Mouse (Mus musculus) embryonic fibroblast, embryonic 13.5 days (primary cell): Measurements from ENCODE around the gene Gcn1l1. TPM values are rescaled to one million over a fixed set of nuclear protein-coding genes. Genes with fewer than 3 reads are reported as not detected.

Source experiments
- H3K27ac ChIP-seq: 2 replicates; pipeline ENCODE4 v1.5.1; 2012; ENCODE audit warnings: low read length, control low read depth, inconsistent platforms; ENCODE audit not compliant: insufficient read depth
- H3K4me1 ChIP-seq: 2 replicates; pipeline ENCODE4 v1.6.1; 2011; ENCODE audit warnings: low read length; ENCODE audit not compliant: control insufficient read depth, insufficient read depth
- H3K4me3 ChIP-seq: 2 replicates; pipeline ENCODE4 v1.5.1; 2011; ENCODE audit warnings: mild to moderate bottlenecking, control low read depth, low read length; ENCODE audit not compliant: insufficient read depth
- CTCF ChIP-seq: IDR thresholded peaks from 2 replicates; pipeline ENCODE4 v1.5.1; 2011; ENCODE audit warnings: mild to moderate bottlenecking, control low read depth, low read length, moderate library complexity, borderline replicate concordance; ENCODE audit not compliant: insufficient read depth
- POLR2A ChIP-seq: IDR thresholded peaks from 2 replicates; pipeline ENCODE4 v1.6.1; 2011; ENCODE audit warnings: low read depth, mild to moderate bottlenecking, control low read depth, low read length, moderate library complexity
- polyA plus RNA-seq: library from polyadenylated mRNA; stranded (reverse); fragments of >200 nt; gene quantifications from 2 replicates; pipeline ENCODE4 v1.2.4, GENCODE M21; 2011; ENCODE audit warnings: low read depth; ENCODE audit not compliant: missing spikeins, insufficient read length

Gene Gcn1l1
- polyA plus RNA-seq, 1 experiment: 39.5 TPM

GRCm38 (mm10) chr5:115630291-115630690 lies 65.2 kb downstream of the Gcn1l1 start:
- TF ChIP-seq CTCF (no peak), POLR2A (no peak)
- Histone ChIP-seq H3K4me3 (peak overlapping the region; percentile 69), H3K4me1 (no peaks in the 10 kb centered on the region; the same call in none of the 2 replicates), H3K27ac (no peak overlapping the region)

- Histone ChIP-seq H3K4me1 (no peaks in the 10 kb centered on the region; the same call in none of the 2 replicates), H3K4me3 (peak within 1 kb of the TSS; percentile 79), H3K27ac (peak within 1 kb of the TSS; percentile 76)
- peak; percentile 80 for TF ChIP-seq POLR2A
- TF ChIP-seq CTCF: no peak
Measured at GRCm38 (mm10) chr5:115631505-115632357, 66.7 kb downstream of the Gcn1l1 start, which contains the start of gene Rab35. Gene Rab35 (plus strand): TSS chr5:115631908.

- Histone ChIP-seq H3K27ac (no peak overlapping the region), H3K4me3 (peak overlapping the region; percentile 79), H3K4me1 (no peaks in the 10 kb centered on the region; the same call in none of the 2 replicates)
- no peak for TF ChIP-seq POLR2A
- TF ChIP-seq CTCF: no peak
Measured at GRCm38 (mm10) chr5:115632358-115632714, 67.3 kb downstream of the Gcn1l1 start.

- TF ChIP-seq POLR2A (no peak), CTCF (no peak)
- Histone ChIP-seq H3K27ac (no peak overlapping the region), H3K4me3 (peak overlapping the region; percentile 79), H3K4me1 (no peaks in the 10 kb centered on the region; the same call in none of the 2 replicates)
Measured at GRCm38 (mm10) chr5:115633060-115633459, 68.0 kb downstream of the Gcn1l1 start.

- Histone ChIP-seq H3K27ac (no peak overlapping the region), H3K4me3 (no peak overlapping the region), H3K4me1 (no peaks in the 10 kb centered on the region; the same call in none of the 2 replicates)
- no peak for TF ChIP-seq POLR2A
- no peak for TF ChIP-seq CTCF
Measured at GRCm38 (mm10) chr5:115634046-115634445, 69.0 kb downstream of the Gcn1l1 start.

- TF ChIP-seq POLR2A: no peak
- no peak for TF ChIP-seq CTCF
Measured at GRCm38 (mm10) chr5:115635536-115635935, 70.5 kb downstream of the Gcn1l1 start.

GRCm38 (mm10) chr5:115644192-115644591 lies 79.1 kb downstream of the Gcn1l1 start:
- TF ChIP-seq CTCF (no peak), POLR2A (no peak)
- H3K4me1 ChIP-seq: no peaks in the 10 kb centered on the region
- H3K27ac ChIP-seq: no peak overlapping the region
- no peak overlapping the region for H3K4me3 ChIP-seq

More at GRCm38 (mm10) chr5:115635536-115635935, 70.5 kb downstream of the Gcn1l1 start:
- H3K4me1 ChIP-seq: no peaks in the 10 kb centered on the region; the same call in none of the 2 replicates
- no peak overlapping the region for H3K4me3 ChIP-seq
- no peak overlapping the region for H3K27ac ChIP-seq

GRCm38 (mm10) chr5:115648876-115649275 lies 83.8 kb downstream of the Gcn1l1 start:
- Histone ChIP-seq H3K4me3 (no peak overlapping the region), H3K27ac (no peak overlapping the region), H3K4me1 (peaks cover 3% of the 10 kb centered on the region; the same call in 1 of the 2 replicates)
- TF ChIP-seq POLR2A (no peak), CTCF (no peak)

GRCm38 (mm10) chr5:115649699-115650098 lies 84.6 kb downstream of the Gcn1l1 start:
- H3K4me3 ChIP-seq: no peak overlapping the region
- peaks cover 3% of the 10 kb centered on the region; the same call in 1 of the 2 replicates for H3K4me1 ChIP-seq
- no peak overlapping the region for H3K27ac ChIP-seq
- no peak for TF ChIP-seq POLR2A
- no peak for TF ChIP-seq CTCF

- TF ChIP-seq CTCF (no peak), POLR2A (no peak)
Measured at GRCm38 (mm10) chr5:115650885-115651284, 85.8 kb downstream of the Gcn1l1 start.

More at GRCm38 (mm10) chr5:115650885-115651284, 85.8 kb downstream of the Gcn1l1 start:
- Histone ChIP-seq H3K4me1 (peaks cover 3% of the 10 kb centered on the region; the same call in 1 of the 2 replicates), H3K27ac (no peak overlapping the region), H3K4me3 (no peak overlapping the region)
